Mouse (Mus musculus) cerebral cortex, adult 2 months (tissue): ENCODE measurements around the gene Efna5.

Source experiments
- WGBS: fragments of 180-500 bp; shearing (Covaris S2); methylation state at CpG from one replicate; pipeline ENCODE4 v1.1.7; 2018; 5-methylcytosine and 5-hydroxymethylcytosine counted together

Efna5 gene

GRCm38 (mm10) chr17:62788783-62789182 is 92.3 kb downstream of the Efna5 start:
- 44% methylated on average over 6 of the region's 6 CpGs for WGBS

GRCm38 (mm10) chr17:62787855-62788254 is 93.3 kb downstream of the Efna5 start:
- WGBS, result 62% methylated on average over 3 of the region's 3 CpGs

GRCm38 (mm10) chr17:62786602-62786907 is 94.6 kb downstream of the Efna5 start:
- WGBS, result 89% methylated on average over 7 of the region's 7 CpGs

GRCm38 (mm10) chr17:62785781-62786601 is 95.1 kb downstream of the Efna5 start:
- WGBS, result 74% methylated on average over 4 of the region's 4 CpGs

GRCm38 (mm10) chr17:62784274-62785171 is 96.6 kb downstream of the Efna5 start:
- WGBS, result 37% methylated on average over 27 of the region's 27 CpGs

GRCm38 (mm10) chr17:62783524-62784273 is 97.4 kb downstream of the Efna5 start:
- WGBS, result 15% methylated on average over 13 of the region's 13 CpGs

GRCm38 (mm10) chr17:62782826-62783404 is 98.2 kb downstream of the Efna5 start:
- 61% methylated on average over 13 of the region's 13 CpGs for WGBS

GRCm38 (mm10) chr17:62781120-62781519 is 100.0 kb downstream of the Efna5 start:
- WGBS, result 85% methylated on average over 6 of the region's 6 CpGs

- WGBS, result 64% methylated on average over 10 of the region's 10 CpGs
Observed at GRCm38 (mm10) chr17:62777858-62778564, 103.1 kb downstream of the Efna5 start.

GRCm38 (mm10) chr17:62776710-62777109 is 104.4 kb downstream of the Efna5 start:
- WGBS, result 82% methylated on average over 3 of the region's 3 CpGs

- WGBS, result 59% methylated on average over 2 of the region's 2 CpGs
Observed at GRCm38 (mm10) chr17:62775976-62776375, 105.1 kb downstream of the Efna5 start.

GRCm38 (mm10) chr17:62775401-62775800 is 105.7 kb downstream of the Efna5 start:
- 65% methylated on average over 5 of the region's 5 CpGs for WGBS

GRCm38 (mm10) chr17:62774749-62775148 is 106.4 kb downstream of the Efna5 start:
- WGBS, result 93% methylated on average over 7 of the region's 7 CpGs

- 71% methylated on average over 4 of the region's 4 CpGs for WGBS
Observed at GRCm38 (mm10) chr17:62766705-62767104, 114.4 kb downstream of the Efna5 start.

GRCm38 (mm10) chr17:62765165-62765564 is 116.0 kb downstream of the Efna5 start:
- WGBS, result 70% methylated on average over 4 of the region's 4 CpGs

GRCm38 (mm10) chr17:62756951-62757350 is 124.2 kb downstream of the Efna5 start:
- WGBS, result 80% methylated on average over 3 of the region's 3 CpGs

GRCm38 (mm10) chr17:62755635-62756034 is 125.5 kb downstream of the Efna5 start:
- 66% methylated on average over 2 of the region's 2 CpGs for WGBS

- 60% methylated on average over 4 of the region's 4 CpGs for WGBS
Observed at GRCm38 (mm10) chr17:62754638-62755037, 126.5 kb downstream of the Efna5 start.

GRCm38 (mm10) chr17:62752381-62752889 is 128.7 kb downstream of the Efna5 start:
- WGBS, result 69% methylated on average over 2 of the region's 2 CpGs

- WGBS, result 76% methylated on average over 3 of the region's 3 CpGs
Observed at GRCm38 (mm10) chr17:62750647-62751046, 130.5 kb downstream of the Efna5 start.
